ENCODE assay signal across 17 mouse cellular contexts in the genomic region with DNA sequence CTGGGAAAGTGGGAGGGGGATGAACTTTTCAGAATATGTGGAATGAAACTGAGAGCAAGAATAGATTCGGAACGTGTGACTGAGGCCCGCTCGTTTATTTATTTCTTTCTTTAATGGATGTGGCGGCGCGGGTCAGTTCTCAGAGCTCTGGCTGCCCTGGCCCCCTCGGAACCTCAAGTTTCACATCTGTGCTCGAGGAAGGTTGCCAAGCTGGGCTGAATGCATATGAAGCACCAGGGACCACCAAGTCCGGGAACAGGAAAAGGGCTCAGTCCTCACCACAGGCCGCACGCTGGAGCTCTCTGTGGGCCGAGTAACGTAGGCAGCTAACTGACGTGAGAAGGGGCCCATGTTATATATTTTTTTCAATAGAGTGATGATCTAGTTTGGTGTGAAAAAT. TPM values are rescaled to one million over a fixed set of nuclear protein-coding genes. Genes with fewer than 3 reads are reported as not detected.
DNase-seq lines count a peak whose midpoint lies in the region; ATAC-seq and TF ChIP-seq lines count a peak whose summit lies in the region.
"Had no signal": no experiment of that assay in that cellular context is flagged by ENCODE, and none has a peak within 500 bp of the region (broad histone marks: within the 10 kb centered on the region; RNA-seq: fewer than 3 reads in every experiment).

No protein-coding gene starts in this region.

- H3K9me3 ChIP-seq in kidney, embryonic 15.5 days (replicated peaks): no peaks in the 10 kb centered on the region
- no peaks in the 10 kb centered on the region for H3K9me3 ChIP-seq in embryonic facial prominence, embryonic 13.5 days
- H3K9me3 ChIP-seq in limb, embryonic 14.5 days (ENCODE audit: control insufficient read depth, low read length): no peaks in the 10 kb centered on the region
- H3K9me3 ChIP-seq in midbrain, embryonic 10.5 days (replicated peaks): no peaks in the 10 kb centered on the region
- H3K9me3 ChIP-seq: G1E; heart, embryonic 13.5 days; liver, embryonic 13.5 days had no signal

- H3K4me3 ChIP-seq in kidney, embryonic 15.5 days (replicated peaks): no peak overlapping the region
- H3K4me3 ChIP-seq in embryonic facial prominence, embryonic 13.5 days: no peak overlapping the region
- no peak overlapping the region for H3K4me3 ChIP-seq in limb, embryonic 14.5 days (replicated peaks; ENCODE audit: low read length)
- H3K4me3 ChIP-seq in midbrain, embryonic 10.5 days: no peak overlapping the region
- H3K4me3 ChIP-seq: heart, embryonic 13.5 days; liver, embryonic 13.5 days had no signal

- H3K27ac ChIP-seq in kidney, embryonic 15.5 days: peak overlapping the region; percentile 5; the same call in 1 of the 2 replicates
- peak overlapping the region; percentile 53 for H3K27ac ChIP-seq in embryonic facial prominence, embryonic 13.5 days
- peak overlapping the region; percentile 79 for H3K27ac ChIP-seq in limb, embryonic 14.5 days (replicated peaks; ENCODE audit: low read depth, low read length)
- no peak overlapping the region for H3K27ac ChIP-seq in midbrain, embryonic 10.5 days (replicated peaks)
- H3K27ac ChIP-seq: heart, embryonic 13.5 days; liver, embryonic 13.5 days had no signal

- peak; percentile 55 for DNase-seq in embryo, embryonic 11 days
- DNase-seq in embryo, embryonic 9.5 days (ENCODE audit: extremely low spot score): no peak
- no peak for DNase-seq in kidney, adult 18-20 months
- peak; percentile 75 for DNase-seq in limb, embryonic 14.5 days (ENCODE audit: low spot score)
- no peak for DNase-seq in midbrain, embryonic 10.5 days (ENCODE audit: low spot score)
- no peak for DNase-seq in frontal cortex, adult 2 months (ENCODE audit: extremely low spot score in 1 of 2, low spot score in 1 of 2)
- DNase-seq: adrenal gland, postnatal 36 days; cerebellum, adult 9-10 months; kidney, postnatal 36 days; liver, embryonic 13.5 days; spleen, adult 18-20 months; thymus, postnatal 25 days had no signal

- no peak overlapping the region for H3K4me2 ChIP-seq in kidney, embryonic 15.5 days
- H3K4me2 ChIP-seq in embryonic facial prominence, embryonic 13.5 days: no peak overlapping the region
- no peak overlapping the region; the same call in 1 of the 2 replicates for H3K4me2 ChIP-seq in limb, embryonic 14.5 days (replicated peaks; ENCODE audit: low read depth, low read length, severe bottlenecking)
- H3K4me2 ChIP-seq: heart, embryonic 13.5 days; liver, embryonic 13.5 days had no signal

- no peaks in the 10 kb centered on the region for H3K36me3 ChIP-seq in kidney, embryonic 15.5 days
- H3K36me3 ChIP-seq in embryonic facial prominence, embryonic 13.5 days: no peaks in the 10 kb centered on the region
- H3K36me3 ChIP-seq in limb, embryonic 14.5 days (ENCODE audit: control insufficient read depth, insufficient read depth, low read length): no peaks in the 10 kb centered on the region
- no peaks in the 10 kb centered on the region for H3K36me3 ChIP-seq in midbrain, embryonic 10.5 days
- H3K36me3 ChIP-seq: G1E; heart, embryonic 13.5 days; liver, embryonic 13.5 days had no signal

- no peaks in the 10 kb centered on the region for H3K27me3 ChIP-seq in kidney, embryonic 15.5 days
- no peaks in the 10 kb centered on the region for H3K27me3 ChIP-seq in embryonic facial prominence, embryonic 13.5 days
- no peaks in the 10 kb centered on the region for H3K27me3 ChIP-seq in limb, embryonic 14.5 days (ENCODE audit: control insufficient read depth, insufficient read depth, low read length)
- H3K27me3 ChIP-seq in midbrain, embryonic 10.5 days (ENCODE audit: low read depth, poor library complexity, severe bottlenecking): no peaks in the 10 kb centered on the region
- H3K27me3 ChIP-seq: liver, embryonic 13.5 days had no signal

- peaks cover 24% of the 10 kb centered on the region for H3K4me1 ChIP-seq in kidney, embryonic 15.5 days
- peaks cover 54% of the 10 kb centered on the region for H3K4me1 ChIP-seq in embryonic facial prominence, embryonic 13.5 days
- H3K4me1 ChIP-seq in limb, embryonic 14.5 days (ENCODE audit: control insufficient read depth, insufficient read depth, low read length): peaks cover 55% of the 10 kb centered on the region
- peaks cover 14% of the 10 kb centered on the region for H3K4me1 ChIP-seq in midbrain, embryonic 10.5 days
- H3K4me1 ChIP-seq: liver, embryonic 13.5 days had no signal

- ATAC-seq in kidney, embryonic 15.5 days (replicated peaks; ENCODE audit: low FRiP score): no peak
- no peak for ATAC-seq in embryonic facial prominence, embryonic 13.5 days (ENCODE audit: insufficient number of reproducible peaks, insufficient read depth, low FRiP score, low TSS enrichment, low read depth)
- ATAC-seq in limb, embryonic 14.5 days (ENCODE audit: low FRiP score, low read depth): peak; percentile 56
- ATAC-seq: CD4-positive, CD25-positive, alpha-beta regulatory T cell, adult 4 months had no signal

- no peak overlapping the region for H3K9ac ChIP-seq in kidney, embryonic 15.5 days
- H3K9ac ChIP-seq in embryonic facial prominence, embryonic 13.5 days: no peak overlapping the region
- no peak overlapping the region; the same call in 1 of the 2 replicates for H3K9ac ChIP-seq in limb, embryonic 14.5 days (ENCODE audit: low read depth, low read length, severe bottlenecking)
- H3K9ac ChIP-seq: heart, embryonic 13.5 days; liver, embryonic 13.5 days had no signal

- 40% methylated on average over 15 of the region's 15 CpGs for WGBS in kidney, embryonic 15.5 days
- WGBS in embryonic facial prominence, embryonic 13.5 days: 39% methylated on average over 15 of the region's 15 CpGs
- WGBS in limb, embryonic 14.5 days: 26% methylated on average over 15 of the region's 15 CpGs
- 78% methylated on average over 15 of the region's 15 CpGs for WGBS in midbrain, embryonic 10.5 days

- TF ChIP-seq POLR2A in limb, embryonic 14.5 days (IDR thresholded peaks at IDR 0.05; ENCODE audit: borderline replicate concordance, extremely low read depth, insufficient read depth, insufficient read length): no peak

RNA-seq across cellular contexts. Expression of gene Crabp1, which starts 18.0 kb away (rescaled TPM):
- polyA plus RNA-seq in kidney, embryonic 15.5 days (2015; fragmentation: Nextera tagmentation; extraction: Ambion mirVana): 78.1 and 79.9 TPM in 2 replicates
- 743 and 842 TPM in 2 replicates for polyA plus RNA-seq in embryonic facial prominence, embryonic 13.5 days (2015; fragmentation: Nextera tagmentation; extraction: Ambion mirVana)
- polyA plus RNA-seq in limb, embryonic 14.5 days (2012; rRNA removed): 635 and 800 TPM in 2 replicates
- 716 and 755 TPM in 2 replicates for polyA plus RNA-seq in limb, embryonic 14.5 days (2014; fragmentation: Nextera tagmentation; extraction: Ambion mirVana)
- 1,146 and 1,287 TPM in 2 replicates for polyA plus RNA-seq in midbrain, embryonic 10.5 days (2016; fragmentation: Nextera tagmentation; extraction: Ambion mirVana)
- 10.8 and 16.7 TPM in 2 replicates for polyA plus RNA-seq in frontal cortex, adult 2 months (2012; rRNA removed)
- polyA plus RNA-seq: CD4-positive, CD25-positive, alpha-beta regulatory T cell, adult 4 months; G1E had no signal

RNA-seq across cellular contexts. Expression of gene Wdr61, which starts 48.2 kb away (rescaled TPM):
- polyA plus RNA-seq in kidney, embryonic 15.5 days (2015; fragmentation: Nextera tagmentation; extraction: Ambion mirVana): 151 and 160 TPM in 2 replicates
- polyA plus RNA-seq in embryonic facial prominence, embryonic 13.5 days (2015; fragmentation: Nextera tagmentation; extraction: Ambion mirVana): 156 and 167 TPM in 2 replicates
- 96.1 and 105 TPM in 2 replicates for polyA plus RNA-seq in limb, embryonic 14.5 days (2012; rRNA removed)
- polyA plus RNA-seq in limb, embryonic 14.5 days (2014; fragmentation: Nextera tagmentation; extraction: Ambion mirVana): 159 and 161 TPM in 2 replicates
- polyA plus RNA-seq in midbrain, embryonic 10.5 days (2016; fragmentation: Nextera tagmentation; extraction: Ambion mirVana): 168 and 188 TPM in 2 replicates
- 63.2 and 66.1 TPM in 2 replicates for polyA plus RNA-seq in frontal cortex, adult 2 months (2012; rRNA removed)

Comparison
In these comparisons a context has a peak if more than half of its experiments do, and no peak if none do; other contexts are left out.
1. DNase-seq: peak in embryo, embryonic 11 days (single experiment) and limb, embryonic 14.5 days (single experiment); none in embryo, embryonic 9.5 days (single experiment), kidney, adult 18-20 months (single experiment), midbrain, embryonic 10.5 days (single experiment) and frontal cortex, adult 2 months (0 of 2).